Mouse (Mus musculus): Measurements from ENCODE around the gene Map1b. TPM values are rescaled to one million over a fixed set of nuclear protein-coding genes. Genes with fewer than 3 reads are reported as not detected.
A peak's percentile ranks its signal among the peaks of the same experiment; 100 is the strongest.

Map1b gene
- polyA plus RNA-seq, 1 experiment from 2014 or later: 2,470 TPM

DNA sequence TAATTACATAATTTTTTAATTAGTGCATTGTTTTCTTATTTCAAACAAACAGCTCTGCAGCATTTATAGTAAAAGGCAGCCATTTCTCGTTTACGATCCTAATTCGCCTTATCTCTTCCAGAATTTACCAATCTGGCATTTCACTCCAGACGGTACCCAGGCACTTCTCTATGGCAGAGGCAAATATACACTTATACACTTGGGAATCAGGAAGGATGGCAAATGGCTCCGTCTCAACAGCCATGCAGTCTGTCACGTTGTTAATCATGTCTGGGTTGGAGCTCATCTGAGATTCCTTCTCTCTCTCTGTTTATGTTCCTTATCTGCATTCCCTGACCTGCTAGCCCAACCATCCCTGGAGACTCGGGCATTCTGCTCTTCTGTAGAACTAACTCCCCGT is 38.6 kb upstream of the Map1b start:
- ATAC-seq (ENCODE audit: low FRiP score, low TSS enrichment) (no peak), DNase-seq (no peak)
- 80% methylated on average over 8 of the region's 8 CpGs for WGBS
- Histone ChIP-seq H3K4me3 (replicated peaks; ENCODE audit: low read depth, low read length) (no peak overlapping the region), H3K9me3 (ENCODE audit: control insufficient read depth, low read length) (no peaks in the 10 kb centered on the region), H3K4me1 (ENCODE audit: control insufficient read depth, insufficient read depth, low read length) (peaks cover 12% of the 10 kb centered on the region), H3K36me3 (ENCODE audit: control insufficient read depth, insufficient read depth, low read length) (no peaks in the 10 kb centered on the region), H3K9ac (replicated peaks; ENCODE audit: low read length) (no peak overlapping the region), H3K27me3 (ENCODE audit: control insufficient read depth, insufficient read depth, low read length) (no peaks in the 10 kb centered on the region), H3K4me2 (ENCODE audit: low read length) (no peak overlapping the region), H3K27ac (replicated peaks; ENCODE audit: low read depth, low read length) (no peak overlapping the region)

DNA sequence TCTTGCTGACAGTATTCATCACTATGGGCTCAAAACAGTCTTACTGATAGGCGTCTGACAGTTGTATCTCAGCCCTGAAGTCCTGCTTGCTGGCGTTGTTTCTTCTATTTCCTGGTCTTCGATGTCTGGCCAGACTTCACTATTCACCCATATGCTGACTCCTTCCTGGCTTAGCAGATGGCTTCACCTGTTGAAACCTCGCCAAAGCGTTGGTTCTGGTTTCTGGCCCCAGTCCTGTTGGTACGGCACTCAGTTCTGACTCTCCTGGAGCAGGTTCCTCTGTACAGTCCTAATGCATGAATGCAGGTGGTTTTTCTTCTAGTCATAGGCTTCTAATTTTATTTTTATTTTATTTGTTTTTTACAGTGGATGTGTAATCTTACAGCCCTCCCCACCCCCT is 38.1 kb upstream of the Map1b start:
- no peaks in the 10 kb centered on the region for H3K36me3 ChIP-seq (ENCODE audit: control insufficient read depth, insufficient read depth, low read length)
- H3K27ac ChIP-seq (replicated peaks; ENCODE audit: low read depth, low read length): no peak overlapping the region
- H3K9ac ChIP-seq (replicated peaks; ENCODE audit: low read length): no peak overlapping the region
- no peak overlapping the region for H3K4me3 ChIP-seq (replicated peaks; ENCODE audit: low read depth, low read length)
- ATAC-seq (ENCODE audit: low FRiP score, low TSS enrichment) (no peak), DNase-seq (no peak)
- WGBS: 87% methylated on average over 6 of the region's 6 CpGs
- H3K4me2 ChIP-seq (ENCODE audit: low read length): no peak overlapping the region
- H3K4me1 ChIP-seq (ENCODE audit: control insufficient read depth, insufficient read depth, low read length): peaks cover 16% of the 10 kb centered on the region
- H3K27me3 ChIP-seq (ENCODE audit: control insufficient read depth, insufficient read depth, low read length): no peaks in the 10 kb centered on the region
- H3K9me3 ChIP-seq (ENCODE audit: control insufficient read depth, low read length): no peaks in the 10 kb centered on the region

DNA sequence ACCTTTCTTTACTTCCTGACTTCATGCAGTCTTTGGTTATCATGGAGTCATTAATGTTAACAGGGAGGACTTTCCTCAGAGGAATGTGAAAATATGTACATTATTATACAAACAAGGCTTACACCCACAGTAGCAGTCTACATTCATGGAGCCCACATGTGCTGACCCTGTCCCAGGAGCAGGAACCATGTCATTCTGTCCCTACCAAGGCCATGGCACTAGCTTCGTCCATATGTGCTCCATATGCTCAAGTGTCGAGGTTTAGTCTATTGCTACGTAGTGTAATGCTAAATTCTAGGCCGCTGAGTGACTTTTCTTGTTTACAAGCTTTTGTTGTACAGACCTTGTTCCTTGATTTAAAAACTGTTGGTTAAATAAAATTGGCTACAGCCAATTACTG is 36.0 kb upstream of the Map1b start:
- Histone ChIP-seq H3K27ac (replicated peaks; ENCODE audit: low read depth, low read length) (no peak overlapping the region), H3K4me2 (ENCODE audit: low read length) (no peak overlapping the region), H3K27me3 (ENCODE audit: control insufficient read depth, insufficient read depth, low read length) (no peaks in the 10 kb centered on the region), H3K4me1 (ENCODE audit: control insufficient read depth, insufficient read depth, low read length) (peaks cover 21% of the 10 kb centered on the region), H3K9me3 (ENCODE audit: control insufficient read depth, low read length) (no peaks in the 10 kb centered on the region), H3K4me3 (replicated peaks; ENCODE audit: low read depth, low read length) (no peak overlapping the region), H3K36me3 (ENCODE audit: control insufficient read depth, insufficient read depth, low read length) (no peaks in the 10 kb centered on the region), H3K9ac (replicated peaks; ENCODE audit: low read length) (no peak overlapping the region)
- WGBS: 99% methylated on average over 4 of the region's 4 CpGs
- ATAC-seq (ENCODE audit: low FRiP score, low TSS enrichment) (no peak), DNase-seq (no peak)

DNA sequence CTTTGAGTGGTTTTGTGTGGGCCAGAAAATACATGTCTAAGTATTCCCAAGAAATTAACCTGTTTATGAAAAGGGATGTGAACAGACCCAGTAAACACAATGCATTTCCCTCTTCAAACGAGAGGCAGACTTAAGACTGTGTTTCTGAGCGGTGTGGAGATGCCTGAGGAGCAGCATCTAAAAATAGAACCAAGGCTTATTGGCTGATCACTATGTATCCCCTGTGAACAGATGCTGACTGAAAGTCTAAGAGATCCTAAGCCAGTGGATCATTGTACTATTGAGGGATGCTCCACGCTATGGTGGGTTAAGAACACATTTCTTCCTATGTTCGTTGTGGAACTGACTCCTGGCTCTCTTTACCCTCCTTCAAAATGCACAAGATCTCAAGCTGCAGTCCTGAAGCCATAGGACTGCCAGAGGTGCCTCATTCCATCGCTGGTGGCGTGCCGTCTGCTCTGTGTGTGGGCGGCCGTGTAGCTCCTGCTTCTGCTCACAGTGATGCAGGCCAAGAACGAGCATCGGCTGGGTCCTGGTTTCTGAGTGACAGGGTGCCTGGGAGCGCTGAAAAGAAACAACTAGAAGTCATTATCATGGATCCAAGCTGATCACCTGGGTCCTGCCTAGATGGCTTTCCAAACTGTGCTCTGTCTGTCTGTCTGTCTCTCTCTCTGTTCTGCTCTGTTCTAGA is 34.5 kb upstream of the Map1b start:
- Histone ChIP-seq H3K4me3 (replicated peaks; ENCODE audit: low read depth, low read length) (no peak overlapping the region), H3K4me2 (ENCODE audit: low read length) (no peak overlapping the region), H3K36me3 (ENCODE audit: control insufficient read depth, insufficient read depth, low read length) (no peaks in the 10 kb centered on the region), H3K9ac (replicated peaks; ENCODE audit: low read length) (no peak overlapping the region), H3K9me3 (ENCODE audit: control insufficient read depth, low read length) (no peaks in the 10 kb centered on the region), H3K27me3 (ENCODE audit: control insufficient read depth, insufficient read depth, low read length) (no peaks in the 10 kb centered on the region), H3K4me1 (ENCODE audit: control insufficient read depth, insufficient read depth, low read length) (peaks cover 21% of the 10 kb centered on the region), H3K27ac (replicated peaks; ENCODE audit: low read depth, low read length) (peak overlapping the region; percentile 47; the same call in 1 of the 2 replicates)
- DNase-seq (peak; percentile 48), ATAC-seq (ENCODE audit: low FRiP score, low TSS enrichment) (no peak)
- WGBS: 42% methylated on average over 12 of the region's 12 CpGs

DNA sequence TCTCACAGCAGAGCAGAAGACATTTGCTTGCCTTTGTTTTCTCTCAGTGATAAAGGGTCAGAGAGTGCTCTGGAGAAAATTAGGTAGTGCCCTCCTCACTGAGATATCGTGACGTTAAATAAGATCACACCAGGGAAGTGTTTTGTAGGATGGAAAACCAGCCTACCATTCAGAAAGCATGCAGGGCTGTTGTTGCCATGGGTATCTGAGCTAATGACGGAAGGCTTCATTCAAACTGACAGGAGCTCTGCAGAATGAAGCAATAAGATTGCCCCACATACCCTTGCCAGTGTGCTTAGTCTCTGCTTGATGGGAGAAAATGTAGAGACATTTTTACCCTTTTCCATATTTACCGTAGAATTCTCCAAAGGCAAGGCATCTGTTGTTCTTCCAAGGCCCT is 33.7 kb upstream of the Map1b start:
- no peaks in the 10 kb centered on the region for H3K9me3 ChIP-seq (ENCODE audit: control insufficient read depth, low read length)
- no peak overlapping the region for H3K4me2 ChIP-seq (ENCODE audit: low read length)
- WGBS: 35% methylated on average over 4 of the region's 4 CpGs
- peaks cover 21% of the 10 kb centered on the region for H3K4me1 ChIP-seq (ENCODE audit: control insufficient read depth, insufficient read depth, low read length)
- DNase-seq: peak; percentile 41
- no peaks in the 10 kb centered on the region for H3K27me3 ChIP-seq (ENCODE audit: control insufficient read depth, insufficient read depth, low read length)
- ATAC-seq (ENCODE audit: low FRiP score, low TSS enrichment): no peak
- H3K4me3 ChIP-seq (replicated peaks; ENCODE audit: low read depth, low read length): no peak overlapping the region
- H3K9ac ChIP-seq (replicated peaks; ENCODE audit: low read length): no peak overlapping the region
- no peaks in the 10 kb centered on the region for H3K36me3 ChIP-seq (ENCODE audit: control insufficient read depth, insufficient read depth, low read length)
- H3K27ac ChIP-seq (replicated peaks; ENCODE audit: low read depth, low read length): peak overlapping the region; percentile 47; the same call in 1 of the 2 replicates

DNA sequence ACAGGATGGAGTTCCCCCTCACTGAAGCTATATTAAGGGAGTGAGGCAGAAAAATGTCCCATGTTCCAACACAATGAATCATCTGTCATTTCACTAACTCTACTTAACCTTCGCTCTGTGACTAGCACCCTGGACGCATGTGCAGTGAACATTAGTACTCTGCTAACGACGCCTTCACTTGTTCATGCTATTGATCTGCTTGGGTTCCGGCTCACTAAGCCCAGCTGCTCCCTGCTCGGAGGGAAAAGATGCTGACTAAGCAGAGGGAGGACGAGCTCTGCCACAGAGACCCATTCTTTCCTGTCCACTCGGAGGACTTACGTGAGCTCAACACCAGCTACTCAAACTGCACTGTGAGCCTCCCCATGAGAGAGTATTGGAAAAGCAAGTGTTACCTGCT is 33.2 kb upstream of the Map1b start:
- Histone ChIP-seq H3K27me3 (ENCODE audit: control insufficient read depth, insufficient read depth, low read length) (no peaks in the 10 kb centered on the region), H3K9me3 (ENCODE audit: control insufficient read depth, low read length) (no peaks in the 10 kb centered on the region), H3K9ac (replicated peaks; ENCODE audit: low read length) (no peak overlapping the region), H3K4me2 (ENCODE audit: low read length) (no peak overlapping the region), H3K36me3 (ENCODE audit: control insufficient read depth, insufficient read depth, low read length) (no peaks in the 10 kb centered on the region), H3K27ac (replicated peaks; ENCODE audit: low read depth, low read length) (no peak overlapping the region), H3K4me1 (ENCODE audit: control insufficient read depth, insufficient read depth, low read length) (peaks cover 21% of the 10 kb centered on the region), H3K4me3 (replicated peaks; ENCODE audit: low read depth, low read length) (no peak overlapping the region)
- ATAC-seq (ENCODE audit: low FRiP score, low TSS enrichment): no peak
- WGBS: 12% methylated on average over 9 of the region's 9 CpGs
- peak; percentile 64 for DNase-seq

DNA sequence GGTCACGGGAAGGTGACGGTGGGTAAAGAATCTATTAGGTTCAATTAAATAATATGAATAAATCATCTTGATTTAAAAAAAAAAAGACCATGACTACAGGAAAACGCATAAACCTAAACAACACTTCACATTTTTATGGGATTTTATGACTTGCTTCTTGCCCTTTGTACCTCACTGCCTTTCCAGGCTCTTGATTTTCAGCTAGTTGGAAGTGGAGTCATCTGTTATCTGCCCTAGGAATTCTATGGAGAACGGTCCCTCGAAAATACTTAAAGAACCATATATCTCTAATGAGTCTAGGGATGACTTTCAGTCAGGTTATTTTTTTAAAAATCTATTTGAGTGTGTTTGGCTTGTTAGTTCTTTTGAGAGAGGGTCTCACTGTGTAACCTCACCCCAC is 30.5 kb upstream of the Map1b start:
- Histone ChIP-seq H3K27me3 (ENCODE audit: control insufficient read depth, insufficient read depth, low read length) (no peaks in the 10 kb centered on the region), H3K9me3 (ENCODE audit: control insufficient read depth, low read length) (no peaks in the 10 kb centered on the region), H3K4me1 (ENCODE audit: control insufficient read depth, insufficient read depth, low read length) (peaks cover 24% of the 10 kb centered on the region), H3K9ac (replicated peaks; ENCODE audit: low read length) (no peak overlapping the region), H3K4me3 (replicated peaks; ENCODE audit: low read depth, low read length) (no peak overlapping the region), H3K4me2 (ENCODE audit: low read length) (no peak overlapping the region), H3K36me3 (ENCODE audit: control insufficient read depth, insufficient read depth, low read length) (no peaks in the 10 kb centered on the region), H3K27ac (replicated peaks; ENCODE audit: low read depth, low read length) (no peak overlapping the region)
- WGBS: 95% methylated on average over 5 of the region's 5 CpGs
- DNase-seq (no peak), ATAC-seq (ENCODE audit: low FRiP score, low TSS enrichment) (no peak)

DNA sequence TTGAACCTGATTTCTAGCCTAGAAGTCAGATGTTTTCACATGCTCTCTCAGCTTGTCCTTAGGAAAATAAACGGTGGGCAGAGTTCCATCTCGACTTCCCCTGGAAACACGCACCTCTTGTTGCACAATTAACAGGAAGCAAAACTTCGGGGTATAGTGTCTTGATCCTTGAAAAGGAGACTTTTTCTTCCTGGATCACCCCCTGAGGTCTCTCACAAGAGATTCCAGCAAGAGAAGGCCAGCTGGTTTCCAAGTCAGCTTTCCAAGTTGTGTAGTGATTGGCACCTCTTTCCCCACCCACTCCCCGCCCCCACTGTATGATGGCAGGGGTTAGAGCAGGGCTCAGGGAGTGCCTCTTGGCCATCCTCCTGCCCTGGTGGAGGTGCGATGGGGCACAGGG is 28.9 kb upstream of the Map1b start:
- peaks cover 19% of the 10 kb centered on the region for H3K4me1 ChIP-seq (ENCODE audit: control insufficient read depth, insufficient read depth, low read length)
- no peak overlapping the region for H3K9ac ChIP-seq (replicated peaks; ENCODE audit: low read length)
- no peaks in the 10 kb centered on the region for H3K27me3 ChIP-seq (ENCODE audit: control insufficient read depth, insufficient read depth, low read length)
- no peak overlapping the region for H3K4me2 ChIP-seq (ENCODE audit: low read length)
- no peak overlapping the region for H3K27ac ChIP-seq (replicated peaks; ENCODE audit: low read depth, low read length)
- H3K36me3 ChIP-seq (ENCODE audit: control insufficient read depth, insufficient read depth, low read length): no peaks in the 10 kb centered on the region
- ATAC-seq (ENCODE audit: low FRiP score, low TSS enrichment): no peak
- 58% methylated on average over 6 of the region's 6 CpGs for WGBS
- no peak for DNase-seq
- no peak overlapping the region for H3K4me3 ChIP-seq (replicated peaks; ENCODE audit: low read depth, low read length)
- H3K9me3 ChIP-seq (ENCODE audit: control insufficient read depth, low read length): no peaks in the 10 kb centered on the region
